8 mouse cellular contexts compared by ENCODE assay signal in the genomic region with DNA sequence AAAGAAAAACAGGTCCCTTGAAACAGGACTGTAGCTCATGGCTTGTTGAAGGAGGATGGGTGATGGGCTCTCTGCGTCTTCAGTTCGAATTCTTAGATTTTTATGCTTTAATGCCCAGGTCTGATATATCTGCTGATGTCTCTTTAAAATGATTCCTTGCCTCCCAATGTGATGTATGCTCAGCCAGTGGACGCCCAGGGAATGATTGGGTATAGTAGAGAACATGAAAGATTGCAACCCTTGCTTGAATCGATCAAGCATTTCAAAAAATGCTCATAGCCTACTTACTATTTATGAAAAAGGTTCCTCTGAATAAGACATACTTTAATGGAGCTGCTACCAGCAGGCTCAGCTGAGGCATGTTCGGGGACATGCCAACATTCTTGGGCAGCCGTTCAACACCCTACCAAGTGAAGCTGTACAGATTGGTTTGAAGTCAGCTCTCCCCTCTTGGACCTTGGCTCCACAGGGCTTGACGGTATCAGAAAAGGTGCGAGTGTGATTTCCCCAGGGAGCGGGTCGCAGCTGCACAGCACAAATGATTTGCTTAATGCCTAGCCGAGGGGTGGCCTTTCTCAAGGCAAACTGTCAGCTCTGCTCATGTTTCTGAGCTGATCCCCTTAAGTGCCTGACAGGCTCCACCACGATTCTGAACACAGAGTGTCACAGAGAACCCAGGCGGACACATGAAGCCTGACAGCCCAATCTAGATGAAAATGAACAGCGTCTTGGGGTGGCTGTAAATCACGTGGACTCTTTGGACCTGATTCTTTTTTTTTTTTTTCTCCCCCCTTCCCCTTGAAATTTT.
DNase-seq lines count a peak whose midpoint lies in the region; ATAC-seq and TF ChIP-seq lines count a peak whose summit lies in the region.

No protein-coding gene starts in this region.

- H3K27ac ChIP-seq in forebrain, embryonic 13.5 days, result peak overlapping the region; percentile 82
- H3K27ac ChIP-seq in layer of hippocampus, adult 2 months, result peak overlapping the region; percentile 96
- H3K27ac ChIP-seq in midbrain, embryonic 14.5 days (replicated peaks; ENCODE audit: low read depth, low read length), result peak overlapping the region; percentile 96

- H3K4me1 ChIP-seq in forebrain, embryonic 13.5 days, result peaks cover 35% of the 10 kb centered on the region
- H3K4me1 ChIP-seq in midbrain, embryonic 14.5 days (ENCODE audit: control insufficient read depth, insufficient read depth, low read length), result peaks cover 28% of the 10 kb centered on the region

- peak; percentile 33 for TF ChIP-seq CTCF in layer of hippocampus, adult 2 months (conservative IDR thresholded peaks at IDR 0.05)

- ATAC-seq in forebrain, embryonic 13.5 days, result peak; percentile 44
- peak; percentile 79 for ATAC-seq in midbrain, embryonic 14.5 days (ENCODE audit: low FRiP score, low TSS enrichment)
- ATAC-seq in erythroid progenitor cell, adult 5-6 weeks (replicated peaks; ENCODE audit: low FRiP score, poor library complexity, severe bottlenecking), result no peak

- no peaks in the 10 kb centered on the region for H3K27me3 ChIP-seq in forebrain, embryonic 13.5 days
- H3K27me3 ChIP-seq in midbrain, embryonic 14.5 days (ENCODE audit: control insufficient read depth, insufficient read depth, low read length), result no peaks in the 10 kb centered on the region

- peaks cover 4% of the 10 kb centered on the region; the same call in 1 of the 2 replicates for H3K36me3 ChIP-seq in forebrain, embryonic 13.5 days (ENCODE audit: poor library complexity, severe bottlenecking)
- 0 out of 2 replicates have a peak, but pooled peaks cover 4% of the 10 kb centered on the region for H3K36me3 ChIP-seq in midbrain, embryonic 14.5 days (ENCODE audit: control insufficient read depth, insufficient read depth, low read length)

- peak; percentile 24 for DNase-seq in lung, postnatal 10 days
- DNase-seq in lung, adult 18-20 months, result no peak
- peak; percentile 29 to 50 for DNase-seq in heart, postnatal 36 days
- peak in 1 of 2 experiments; percentile 25 for DNase-seq in layer of hippocampus, adult 2 months (ENCODE audit: low spot score in 2 of 2)
- peak; percentile 86 for DNase-seq in midbrain, embryonic 14.5 days
- no peak for DNase-seq in urinary bladder, adult 18-20 months (ENCODE audit: low spot score in 2 of 2)

- no peaks in the 10 kb centered on the region for H3K9me3 ChIP-seq in forebrain, embryonic 13.5 days (replicated peaks)
- no peaks in the 10 kb centered on the region for H3K9me3 ChIP-seq in midbrain, embryonic 14.5 days (ENCODE audit: control insufficient read depth, low read length)

- peak overlapping the region; percentile 68 for H3K4me2 ChIP-seq in forebrain, embryonic 13.5 days
- peak overlapping the region; percentile 76 for H3K4me2 ChIP-seq in midbrain, embryonic 14.5 days (ENCODE audit: low read length)

- H3K4me3 ChIP-seq in forebrain, embryonic 13.5 days, result peak overlapping the region; percentile 57
- H3K4me3 ChIP-seq in layer of hippocampus, adult 2 months, result peak overlapping the region; percentile 80
- H3K4me3 ChIP-seq in midbrain, embryonic 14.5 days (replicated peaks; ENCODE audit: low read depth, low read length), result peak overlapping the region; percentile 64

- WGBS in forebrain, embryonic 13.5 days, result 45% methylated on average over 15 of the region's 15 CpGs
- 17% methylated on average over 15 of the region's 15 CpGs for WGBS in midbrain, embryonic 14.5 days

- intact Hi-C loops in heart, postnatal 36 days (cut with DNase I), result no loop called here

- H3K9ac ChIP-seq in forebrain, embryonic 13.5 days, result peak overlapping the region; percentile 77
- peak overlapping the region; percentile 80 for H3K9ac ChIP-seq in midbrain, embryonic 14.5 days (replicated peaks; ENCODE audit: low read length)

Comparison
In these comparisons a context has a peak if more than half of its experiments do, and no peak if none do; other contexts are left out.
1. DNase-seq: peak in lung, postnatal 10 days (single experiment), heart, postnatal 36 days (2 of 2) and midbrain, embryonic 14.5 days (single experiment); none in lung, adult 18-20 months (0 of 2) and urinary bladder, adult 18-20 months (0 of 2).
2. Peak in every context shown above with its lines, with median percentiles within 50 percentile points of each other: H3K27ac ChIP-seq and H3K4me3 ChIP-seq.